Mouse (Mus musculus): Measurements from ENCODE around the gene Rasa2.

- TF ChIP-seq USF1 (IDR thresholded peaks at IDR 0.05; ENCODE audit: low read depth, low read length): no peak
- peak; percentile 35 to 76 (median 51); a peak in 5 of 6 replicates for TF ChIP-seq CTCF (IDR thresholded peaks at IDR 0.05 in 2 of 3, conservative IDR thresholded peaks at IDR 0.05 in 1 of 3; ENCODE audit: control insufficient read depth in 1 of 3, insufficient read depth in 1 of 3, low read depth in 2 of 3, low read length in 3 of 3, poor library complexity in 1 of 3, severe bottlenecking in 1 of 3)
- no peak for TF ChIP-seq POLR2A (IDR thresholded peaks at IDR 0.05; ENCODE audit: control insufficient read depth in 1 of 2, insufficient read depth in 1 of 2, low read depth in 1 of 2, low read length in 2 of 2, poor library complexity in 1 of 2)
- TF ChIP-seq GABPA (IDR thresholded peaks at IDR 0.05; ENCODE audit: low read depth, low read length): no peak
- no peak for TF ChIP-seq POLR2AphosphoS2 (IDR thresholded peaks at IDR 0.05; ENCODE audit: low read length)
- TF ChIP-seq MAX (IDR thresholded peaks at IDR 0.05; ENCODE audit: low read length): no peak
- no peak for TF ChIP-seq MAFK (IDR thresholded peaks at IDR 0.05; ENCODE audit: borderline replicate concordance, low read depth, low read length)
- no peak for TF ChIP-seq E2F4 (IDR thresholded peaks at IDR 0.05; ENCODE audit: borderline replicate concordance, low read depth, low read length)
Measured at GRCm38 (mm10) chr9:96652763-96653162, 21.3 kb upstream of the Rasa2 start.

All from MEL (cell line).